In genomic region chr11:84957591-84958270, GRCm38 (mm10) we compare ENCODE assay signal across 8 mouse cellular contexts. TPM values are rescaled to one million over a fixed set of nuclear protein-coding genes. Genes with fewer than 3 reads are reported as not detected.
DNase-seq lines count a peak whose midpoint lies in the region; ATAC-seq and TF ChIP-seq lines count a peak whose summit lies in the region.

TSS of gene Car4 (plus strand) at chr11:84957786.

- DNase-seq in ES-CJ7 (ENCODE audit: low read depth, low spot score): peak; percentile 41
- DNase-seq in cerebellum, adult 18-20 months: peak; percentile 81 to 82
- DNase-seq in forebrain, postnatal 0 days: peak; percentile 25
- DNase-seq in hindbrain, postnatal 0 days (ENCODE audit: low spot score): peak; percentile 32
- DNase-seq in left cerebral cortex, postnatal 10 days (ENCODE audit: extremely low spot score in 1 of 2, low spot score in 2 of 2): peak in 1 of 2 experiments; percentile 79
- peak; percentile 51 for DNase-seq in midbrain, embryonic 10.5 days (ENCODE audit: low spot score)
- DNase-seq in spleen, postnatal 4 days (ENCODE audit: low spot score in 2 of 2): no peak
- DNase-seq in thymus, postnatal 14 days: no peak

- H3K4me2 ChIP-seq in forebrain, postnatal 0 days (ENCODE audit: low read depth): peak within 1 kb of the TSS; percentile 63
- peak within 1 kb of the TSS; percentile 60 for H3K4me2 ChIP-seq in hindbrain, postnatal 0 days (ENCODE audit: low read depth, low read length)

- peaks cover 8% of the 10 kb centered on the region; the same call in 1 of the 2 replicates for H3K4me1 ChIP-seq in forebrain, postnatal 0 days (ENCODE audit: insufficient read depth)
- peaks cover 8% of the 10 kb centered on the region for H3K4me1 ChIP-seq in hindbrain, postnatal 0 days (ENCODE audit: insufficient read depth, low read length)
- H3K4me1 ChIP-seq in midbrain, embryonic 10.5 days: peaks cover 52% of the 10 kb centered on the region

- ATAC-seq in forebrain, postnatal 0 days: no peak
- ATAC-seq in hindbrain, postnatal 0 days: peak; percentile 56; the same call in 1 of the 2 replicates

- H3K27me3 ChIP-seq in forebrain, postnatal 0 days (ENCODE audit: insufficient read depth, low read length): peaks cover 33% of the 10 kb centered on the region
- peaks cover 18% of the 10 kb centered on the region for H3K27me3 ChIP-seq in hindbrain, postnatal 0 days (ENCODE audit: insufficient read depth, low read length)
- peaks cover 57% of the 10 kb centered on the region for H3K27me3 ChIP-seq in midbrain, embryonic 10.5 days (ENCODE audit: low read depth, poor library complexity, severe bottlenecking)

- H3K27ac ChIP-seq in forebrain, postnatal 0 days (ENCODE audit: low read depth, low read length): no peak within 1 kb of the TSS
- no peak within 1 kb of the TSS for H3K27ac ChIP-seq in hindbrain, postnatal 0 days
- peak within 1 kb of the TSS; percentile 63; the same call in 1 of the 2 replicates for H3K27ac ChIP-seq in midbrain, embryonic 10.5 days (replicated peaks)

- peak within 1 kb of the TSS; percentile 40; the same call in 1 of the 2 replicates for H3K9ac ChIP-seq in forebrain, postnatal 0 days
- no peak within 1 kb of the TSS; the same call in 1 of the 2 replicates for H3K9ac ChIP-seq in hindbrain, postnatal 0 days (replicated peaks; ENCODE audit: low read length)

- TF ChIP-seq CTCF in forebrain, postnatal 0 days (IDR thresholded peaks at IDR 0.05; ENCODE audit: low read depth): no peak
- 0 out of 2 replicates have a peak, but pooled peaks have one; percentile 10 for TF ChIP-seq CTCF in hindbrain, postnatal 0 days (IDR thresholded peaks at IDR 0.05; ENCODE audit: low read depth)

- under 1% methylated on average over 49 of the region's 49 CpGs for WGBS in forebrain, postnatal 0 days
- WGBS in hindbrain, postnatal 0 days: 2% methylated on average over 49 of the region's 49 CpGs
- WGBS in midbrain, embryonic 10.5 days: under 1% methylated on average over 49 of the region's 49 CpGs

- H3K36me3 ChIP-seq in forebrain, postnatal 0 days (ENCODE audit: insufficient read depth): no peaks in the 10 kb centered on the region
- no peaks in the 10 kb centered on the region for H3K36me3 ChIP-seq in hindbrain, postnatal 0 days (ENCODE audit: insufficient read depth, low read length)
- H3K36me3 ChIP-seq in midbrain, embryonic 10.5 days: no peaks in the 10 kb centered on the region

- intact Hi-C loops in left cerebral cortex, postnatal 10 days (cut with DNase I): no loop called here

- H3K4me3 ChIP-seq in forebrain, postnatal 0 days (ENCODE audit: low read depth, low read length): peak within 1 kb of the TSS; percentile 34
- peak within 1 kb of the TSS; percentile 35 for H3K4me3 ChIP-seq in hindbrain, postnatal 0 days (ENCODE audit: low read length)
- H3K4me3 ChIP-seq in midbrain, embryonic 10.5 days: peak within 1 kb of the TSS; percentile 56

- H3K9me3 ChIP-seq in forebrain, postnatal 0 days (ENCODE audit: low read length): no peaks in the 10 kb centered on the region
- no peaks in the 10 kb centered on the region for H3K9me3 ChIP-seq in hindbrain, postnatal 0 days (ENCODE audit: low read length)
- no peaks in the 10 kb centered on the region for H3K9me3 ChIP-seq in midbrain, embryonic 10.5 days (replicated peaks)

RNA-seq across cellular contexts. Expression of gene Car4, which starts in this region (rescaled TPM):
- total RNA-seq in forebrain, postnatal 0 days (2014; rRNA removed): 1.2 and 4.2 TPM in 2 replicates
- polyA plus RNA-seq in forebrain, postnatal 0 days (2015; fragmentation: Nextera tagmentation; extraction: Ambion mirVana): 10.6 and 12.8 TPM in 2 replicates
- 0.93 and 2.0 TPM in 2 replicates for total RNA-seq in hindbrain, postnatal 0 days (2014; rRNA removed)
- 12.3 and 15.0 TPM in 2 replicates for polyA plus RNA-seq in hindbrain, postnatal 0 days (2015; fragmentation: Nextera tagmentation; extraction: Ambion mirVana)
- 10 to 100 TPM; 44.2 to 49.6 TPM for total RNA-seq in left cerebral cortex, postnatal 10 days (2021)
- 9.3 and 16.8 TPM in 2 replicates for polyA plus RNA-seq in midbrain, embryonic 10.5 days (2016; fragmentation: Nextera tagmentation; extraction: Ambion mirVana)

Comparison
In these comparisons a context has a peak if more than half of its experiments do, and no peak if none do; other contexts are left out.
1. DNase-seq: peak in ES-CJ7 (single experiment), cerebellum, adult 18-20 months (2 of 2), forebrain, postnatal 0 days (single experiment), hindbrain, postnatal 0 days (single experiment) and midbrain, embryonic 10.5 days (single experiment); none in spleen, postnatal 4 days (0 of 2) and thymus, postnatal 14 days (single experiment).
2. Peak in every context shown above with its lines, with median percentiles within 50 percentile points of each other: H3K4me3 ChIP-seq.